ENCODE assay signal across 11 mouse cellular contexts in the genomic region with DNA sequence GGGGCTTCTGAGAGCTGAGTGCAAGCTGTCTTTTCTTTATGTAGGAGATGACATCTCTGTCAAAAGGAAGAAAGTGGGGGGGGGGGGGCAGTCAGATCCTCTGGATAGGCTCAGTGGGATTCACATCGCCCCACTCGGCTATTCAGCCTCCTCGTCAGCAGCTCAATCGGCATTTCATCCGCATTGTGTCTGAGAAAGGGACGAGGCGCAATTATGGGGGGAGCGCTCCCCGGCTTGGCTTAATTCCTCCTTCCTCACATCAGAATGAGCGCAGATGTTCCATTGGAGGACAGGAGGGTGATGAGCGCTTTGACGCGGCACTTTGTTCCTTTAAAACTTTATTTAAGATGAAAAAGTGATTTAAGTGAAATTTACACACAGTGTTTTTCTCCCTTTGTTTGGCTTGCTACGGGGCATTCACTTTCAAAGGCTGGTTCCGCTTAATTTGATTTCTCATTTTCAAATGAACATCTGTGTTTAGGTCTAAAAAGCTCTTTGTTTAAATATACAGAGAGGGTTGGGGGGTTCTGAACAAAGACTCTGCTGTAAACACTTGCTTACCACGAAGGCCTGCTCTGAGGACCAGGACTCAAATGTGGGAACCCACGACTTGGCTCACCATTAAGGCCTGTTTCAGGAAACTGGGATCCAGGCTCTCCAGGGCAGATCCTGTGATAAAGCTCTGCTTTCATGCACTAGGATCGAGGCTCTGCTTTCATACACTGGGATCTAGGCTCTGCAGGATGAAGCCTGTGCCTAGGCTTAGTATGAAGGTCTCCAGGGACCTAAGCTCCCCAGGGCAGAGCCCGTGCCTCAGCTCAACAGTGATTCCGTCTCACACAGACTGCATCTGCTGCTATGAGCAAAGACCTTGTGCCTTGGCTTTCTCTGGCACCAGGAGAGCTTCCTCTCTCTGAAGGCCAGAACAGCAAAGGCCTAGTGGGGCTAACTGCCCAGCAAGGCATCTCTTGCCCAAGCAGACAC.
DNase-seq lines count a peak whose midpoint lies in the region; ATAC-seq lines count a peak whose summit lies in the region.
"Had no signal": no experiment of that assay in that cellular context is flagged by ENCODE, and none has a peak within 500 bp of the region (broad histone marks: within the 10 kb centered on the region; RNA-seq: fewer than 3 reads in every experiment).

No protein-coding gene starts in this region.

- H3K4me2 ChIP-seq in kidney, embryonic 14.5 days (replicated peaks; ENCODE audit: low read depth, low read length): no peak overlapping the region
- no peak overlapping the region for H3K4me2 ChIP-seq in forebrain, embryonic 14.5 days (ENCODE audit: low read length)
- no peak overlapping the region for H3K4me2 ChIP-seq in midbrain, embryonic 12.5 days (replicated peaks)
- H3K4me2 ChIP-seq: liver, embryonic 15.5 days had no signal

- H3K9ac ChIP-seq in kidney, embryonic 14.5 days (ENCODE audit: low read depth, low read length): no peak overlapping the region
- H3K9ac ChIP-seq in forebrain, embryonic 14.5 days (ENCODE audit: low read length): no peak overlapping the region
- no peak overlapping the region for H3K9ac ChIP-seq in midbrain, embryonic 12.5 days (replicated peaks)
- H3K9ac ChIP-seq: liver, embryonic 15.5 days had no signal

- H3K4me1 ChIP-seq in kidney, embryonic 14.5 days (ENCODE audit: control insufficient read depth, insufficient read depth, low read length): 0 out of 2 replicates have a peak, but pooled peaks cover 6% of the 10 kb centered on the region
- peaks cover 8% of the 10 kb centered on the region; the same call in 1 of the 2 replicates for H3K4me1 ChIP-seq in forebrain, embryonic 14.5 days (ENCODE audit: control insufficient read depth, insufficient read depth, low read length)
- H3K4me1 ChIP-seq in midbrain, embryonic 12.5 days: peaks cover 38% of the 10 kb centered on the region
- H3K4me1 ChIP-seq: liver, embryonic 15.5 days had no signal

- peak overlapping the region; percentile 39; the same call in 1 of the 2 replicates for H3K27ac ChIP-seq in kidney, embryonic 14.5 days (ENCODE audit: low read depth, low read length)
- peak overlapping the region; percentile 59 for H3K27ac ChIP-seq in forebrain, embryonic 14.5 days (ENCODE audit: low read depth, low read length)
- H3K27ac ChIP-seq in midbrain, embryonic 12.5 days (replicated peaks): peak overlapping the region; percentile 79
- H3K27ac ChIP-seq: liver, embryonic 15.5 days had no signal

- H3K36me3 ChIP-seq in kidney, embryonic 14.5 days (ENCODE audit: control insufficient read depth, insufficient read depth, low read length): no peaks in the 10 kb centered on the region
- no peaks in the 10 kb centered on the region for H3K36me3 ChIP-seq in forebrain, embryonic 14.5 days (ENCODE audit: control insufficient read depth, insufficient read depth, low read length)
- no peaks in the 10 kb centered on the region for H3K36me3 ChIP-seq in midbrain, embryonic 12.5 days
- H3K36me3 ChIP-seq: liver, embryonic 15.5 days had no signal

- DNase-seq in kidney, adult 11 months: no peak
- DNase-seq in embryo, embryonic 10.5 days (ENCODE audit: low spot score): peak; percentile 55
- DNase-seq in forebrain, embryonic 14.5 days (ENCODE audit: low spot score): peak; percentile 72
- no peak for DNase-seq in right cerebral cortex, adult 2 months (ENCODE audit: low spot score in 2 of 2)
- DNase-seq in gastrocnemius, postnatal 4 days (ENCODE audit: low spot score in 2 of 2): no peak
- no peak for DNase-seq in heart, postnatal 14 days
- DNase-seq: kidney, adult 2 months; spleen, adult 18-20 months had no signal

- ATAC-seq in kidney, embryonic 14.5 days (ENCODE audit: low FRiP score, low TSS enrichment): no peak
- peak; percentile 72 for ATAC-seq in forebrain, embryonic 14.5 days
- ATAC-seq in midbrain, embryonic 12.5 days (ENCODE audit: low FRiP score, low read depth): peak; percentile 77

- H3K27me3 ChIP-seq in kidney, embryonic 14.5 days (ENCODE audit: control insufficient read depth, insufficient read depth, low read length): no peaks in the 10 kb centered on the region
- H3K27me3 ChIP-seq in forebrain, embryonic 14.5 days (replicated peaks; ENCODE audit: control insufficient read depth, insufficient read depth, low read length): no peaks in the 10 kb centered on the region
- no peaks in the 10 kb centered on the region for H3K27me3 ChIP-seq in midbrain, embryonic 12.5 days
- H3K27me3 ChIP-seq: liver, embryonic 15.5 days had no signal

- no peak overlapping the region for H3K4me3 ChIP-seq in kidney, embryonic 14.5 days (ENCODE audit: low read length)
- no peak overlapping the region for H3K4me3 ChIP-seq in forebrain, embryonic 14.5 days (ENCODE audit: low read depth, low read length)
- no peak overlapping the region for H3K4me3 ChIP-seq in midbrain, embryonic 12.5 days
- H3K4me3 ChIP-seq: liver, embryonic 15.5 days had no signal

- 76% methylated on average over 20 of the region's 20 CpGs for WGBS in kidney, embryonic 14.5 days
- WGBS in forebrain, embryonic 14.5 days: 16% methylated on average over 20 of the region's 20 CpGs
- WGBS in midbrain, embryonic 12.5 days: 23% methylated on average over 20 of the region's 20 CpGs

- H3K9me3 ChIP-seq in kidney, embryonic 14.5 days (ENCODE audit: control insufficient read depth, low read length): no peaks in the 10 kb centered on the region
- no peaks in the 10 kb centered on the region for H3K9me3 ChIP-seq in forebrain, embryonic 14.5 days (replicated peaks; ENCODE audit: control insufficient read depth, low read length)
- no peaks in the 10 kb centered on the region for H3K9me3 ChIP-seq in midbrain, embryonic 12.5 days
- H3K9me3 ChIP-seq: liver, embryonic 15.5 days had no signal

- intact Hi-C loops in heart, postnatal 14 days (cut with DNase I): no loop called here

Comparison
In these comparisons a context has a peak if more than half of its experiments do, and no peak if none do; other contexts are left out.
1. DNase-seq: peak in embryo, embryonic 10.5 days (single experiment) and forebrain, embryonic 14.5 days (single experiment); none in kidney, adult 11 months (single experiment), right cerebral cortex, adult 2 months (0 of 2), gastrocnemius, postnatal 4 days (0 of 2) and heart, postnatal 14 days (0 of 2).
2. Peak in every context shown above with its lines, with median percentiles within 50 percentile points of each other: H3K27ac ChIP-seq.